Mouse (Mus musculus) liver, adult 2 months (tissue): ENCODE results near the gene Coro2b. TPM values are rescaled to one million over a fixed set of nuclear protein-coding genes. Genes with fewer than 3 reads are reported as not detected.

Experiments used
- DNase-seq: peaks from one replicate; pipeline ENCODE4 v3.0.0-alpha.2; 2011; ENCODE audit warnings: low read depth, low spot score; ENCODE audit errors: extremely low read depth
- H3K27ac ChIP-seq: fragments of 200-500 bp; replicated peaks from 2 replicates; pipeline ENCODE4 v1.5.1; 2012; ENCODE audit warnings: low read depth, mild to moderate bottlenecking, control low read depth, inconsistent platforms, low read length; ENCODE audit not compliant: insufficient read depth
- H3K27me3 ChIP-seq: fragments of 200-500 bp; 2 replicates; pipeline ENCODE4 v1.6.1; 2012; ENCODE audit warnings: mild to moderate bottlenecking, moderate library complexity, low read length, inconsistent platforms; ENCODE audit not compliant: control insufficient read depth, insufficient read depth
- H3K36me3 ChIP-seq: fragments of 200-500 bp; 2 replicates; pipeline ENCODE4 v1.6.1; 2012; ENCODE audit warnings: low read length, inconsistent platforms; ENCODE audit not compliant: control insufficient read depth, insufficient read depth
- H3K4me1 ChIP-seq: fragments of 200-500 bp; 2 replicates; pipeline ENCODE4 v1.6.1; 2011; ENCODE audit warnings: low read length; ENCODE audit not compliant: control insufficient read depth, insufficient read depth
- H3K4me3 ChIP-seq: fragments of 200-500 bp; 2 replicates; pipeline ENCODE4 v1.5.1; 2011; ENCODE audit warnings: low read depth, mild to moderate bottlenecking, control low read depth, low read length, moderate library complexity; ENCODE audit not compliant: insufficient read depth
- H3K79me2 ChIP-seq: fragments of 200-500 bp; 2 replicates; pipeline ENCODE4 v1.6.1; 2012; ENCODE audit warnings: inconsistent platforms, mild to moderate bottlenecking, low read length, moderate library complexity; ENCODE audit not compliant: control insufficient read depth, insufficient read depth
- H3K9ac ChIP-seq: fragments of 200-500 bp; 2 replicates; pipeline ENCODE4 v1.6.1; 2012; ENCODE audit warnings: low read depth, mild to moderate bottlenecking, control low read depth, inconsistent platforms, low read length
- CTCF ChIP-seq: fragments of 200-500 bp; IDR thresholded peaks from 2 replicates; pipeline ENCODE4 v1.5.1; 2011; ENCODE audit warnings: low read depth, low read length, control low read depth
- POLR2A ChIP-seq: fragments of 200-500 bp; IDR thresholded peaks from 2 replicates; pipeline ENCODE4 v1.6.1; 2011; ENCODE audit warnings: low read length, control low read depth; ENCODE audit not compliant: insufficient read depth; ENCODE audit errors: extremely low read depth
- WGBS: fragments of 180-500 bp; shearing (Covaris S2); methylation state at CpG from one replicate; pipeline ENCODE4 v1.1.7; 2018; 5-methylcytosine and 5-hydroxymethylcytosine counted together
- polyA plus RNA-seq: library from polyadenylated mRNA; depleted of rRNA; stranded (reverse); fragments of >200 nt; gene quantifications from 2 replicates; pipeline ENCODE4 v1.2.3, GENCODE M21; 2012
- total RNA-seq: library from RNA; depleted of rRNA; stranded (reverse); fragments of >200 nt; gene quantifications from 2 replicates; pipeline ENCODE4 v1.2.3, GENCODE M21; 2014

Coro2b gene
- total and polyA plus RNA-seq, 2 experiments: 1.5 to 2.7 TPM

- H3K9ac ChIP-seq: no peak overlapping the region
- peaks cover 3% of the 10 kb centered on the region; the same call in 1 of the 2 replicates for H3K4me1 ChIP-seq
- DNase-seq: no peak
- WGBS: 31% methylated on average over 15 of the region's 15 CpGs
- H3K4me3 ChIP-seq: no peak overlapping the region
- no peaks in the 10 kb centered on the region for H3K79me2 ChIP-seq
- no peaks in the 10 kb centered on the region for H3K27me3 ChIP-seq
- peak overlapping the region; percentile 80 for H3K27ac ChIP-seq
- TF ChIP-seq CTCF (no peak), POLR2A (no peak)
- no peaks in the 10 kb centered on the region for H3K36me3 ChIP-seq
Measured at GRCm38 (mm10) chr9:62522791-62523471, 13.9 kb downstream of the Coro2b start.

GRCm38 (mm10) chr9:62522211-62522610, 14.6 kb downstream of the Coro2b start:
- TF ChIP-seq CTCF (no peak), POLR2A (no peak)
- H3K9ac ChIP-seq: no peak overlapping the region
- H3K36me3 ChIP-seq: no peaks in the 10 kb centered on the region
- H3K4me3 ChIP-seq: no peak overlapping the region
- H3K4me1 ChIP-seq: peaks cover 3% of the 10 kb centered on the region; the same call in 1 of the 2 replicates
- WGBS: 77% methylated on average over 5 of the region's 5 CpGs
- H3K27ac ChIP-seq: peak overlapping the region; percentile 80
- H3K27me3 ChIP-seq: no peaks in the 10 kb centered on the region
- DNase-seq: no peak
- no peaks in the 10 kb centered on the region for H3K79me2 ChIP-seq

- no peak overlapping the region; the same call in 1 of the 2 replicates for H3K9ac ChIP-seq
- H3K36me3 ChIP-seq: no peaks in the 10 kb centered on the region
- H3K79me2 ChIP-seq: no peaks in the 10 kb centered on the region
- no peak overlapping the region for H3K4me3 ChIP-seq
- WGBS: 58% methylated on average over 9 of the region's 9 CpGs
- H3K27me3 ChIP-seq: no peaks in the 10 kb centered on the region
- H3K4me1 ChIP-seq: peaks cover 3% of the 10 kb centered on the region; the same call in 1 of the 2 replicates
- no peak for TF ChIP-seq POLR2A
- no peak for TF ChIP-seq CTCF
- peak overlapping the region; percentile 80 for H3K27ac ChIP-seq
- no peak for DNase-seq
Measured at GRCm38 (mm10) chr9:62521541-62521940, 15.3 kb downstream of the Coro2b start.

- Histone ChIP-seq H3K27me3 (no peaks in the 10 kb centered on the region), H3K79me2 (no peaks in the 10 kb centered on the region), H3K9ac (no peak overlapping the region; the same call in 1 of the 2 replicates), H3K4me1 (peaks cover 3% of the 10 kb centered on the region; the same call in 1 of the 2 replicates), H3K4me3 (no peak overlapping the region), H3K36me3 (no peaks in the 10 kb centered on the region), H3K27ac (peak overlapping the region; percentile 80)
- TF ChIP-seq CTCF (no peak), POLR2A (no peak)
- WGBS: 55% methylated on average over 9 of the region's 9 CpGs
- no peak for DNase-seq
Measured at GRCm38 (mm10) chr9:62520933-62521332, 15.9 kb downstream of the Coro2b start.

- TF ChIP-seq POLR2A: no peak
- TF ChIP-seq CTCF: no peak
- peaks cover 3% of the 10 kb centered on the region; the same call in 1 of the 2 replicates for H3K4me1 ChIP-seq
- H3K4me3 ChIP-seq: no peak overlapping the region
- no peaks in the 10 kb centered on the region for H3K79me2 ChIP-seq
- no peak overlapping the region for H3K9ac ChIP-seq
- 75% methylated on average over 15 of the region's 15 CpGs for WGBS
- no peaks in the 10 kb centered on the region for H3K36me3 ChIP-seq
- DNase-seq: no peak
- no peak overlapping the region for H3K27ac ChIP-seq
- no peaks in the 10 kb centered on the region for H3K27me3 ChIP-seq
Measured at GRCm38 (mm10) chr9:62519787-62520503, 16.9 kb downstream of the Coro2b start.

GRCm38 (mm10) chr9:62519334-62519733, 17.5 kb downstream of the Coro2b start:
- Histone ChIP-seq H3K4me1 (peaks cover 3% of the 10 kb centered on the region; the same call in 1 of the 2 replicates), H3K9ac (no peak overlapping the region), H3K27me3 (no peaks in the 10 kb centered on the region), H3K4me3 (no peak overlapping the region), H3K79me2 (no peaks in the 10 kb centered on the region), H3K27ac (no peak overlapping the region), H3K36me3 (no peaks in the 10 kb centered on the region)
- WGBS: 92% methylated on average over 10 of the region's 10 CpGs
- TF ChIP-seq POLR2A (no peak), CTCF (no peak)
- DNase-seq: no peak
